Mouse (Mus musculus) stomach, embryonic 14.5 days (tissue): Measurements from ENCODE around the gene Tmem117. TPM values are rescaled to one million over a fixed set of nuclear protein-coding genes. Genes with fewer than 3 reads are reported as not detected.
A peak's percentile ranks its signal among the peaks of the same experiment; 100 is the strongest.

Experiments used
- ATAC-seq: fragments of 200-750 bp; cut with Nextera tagmentation; 2 replicates; pipeline ENCODE4 v1.8.0; 2017; ENCODE audit warnings: low read depth, moderate TSS enrichment; ENCODE audit not compliant: insufficient number of reproducible peaks, insufficient read depth, low FRiP score
- H3K27ac ChIP-seq: fragments of 300-500 bp; sonication (generic); 2 replicates; pipeline ENCODE4 v1.5.1; 2014; ENCODE audit warnings: mild to moderate bottlenecking, low read length, moderate library complexity, mixed read lengths
- H3K27me3 ChIP-seq: fragments of 300-500 bp; sonication (generic); 2 replicates; pipeline ENCODE4 v1.6.1; 2014; ENCODE audit warnings: low read length, control low read depth, mixed read lengths; ENCODE audit not compliant: control insufficient read depth, insufficient read depth
- H3K36me3 ChIP-seq: fragments of 300-500 bp; sonication (generic); 2 replicates; pipeline ENCODE4 v1.6.1; 2014; ENCODE audit warnings: mild to moderate bottlenecking, control low read depth, low read length, moderate library complexity, mixed read lengths; ENCODE audit not compliant: control insufficient read depth, insufficient read depth
- H3K4me1 ChIP-seq: fragments of 300-500 bp; sonication (generic); 2 replicates; pipeline ENCODE4 v1.6.1; 2014; ENCODE audit warnings: low read length, control low read depth, mixed read lengths; ENCODE audit not compliant: control insufficient read depth, insufficient read depth
- H3K4me2 ChIP-seq: fragments of 300-500 bp; sonication (generic); replicated peaks from 2 replicates; pipeline ENCODE4 v1.6.1; 2014; ENCODE audit warnings: low read depth, low read length, control low read depth
- H3K4me3 ChIP-seq: fragments of 300-500 bp; sonication (generic); 2 replicates; pipeline ENCODE4 v1.5.1; 2014; ENCODE audit warnings: low read depth, low read length, control low read depth
- H3K9ac ChIP-seq: fragments of 300-500 bp; sonication (generic); replicated peaks from 2 replicates; pipeline ENCODE4 v1.6.1; 2014; ENCODE audit warnings: low read depth, mild to moderate bottlenecking, control low read depth, low read length, moderate library complexity, mixed read lengths
- H3K9me3 ChIP-seq: fragments of 300-500 bp; sonication (generic); 2 replicates; pipeline ENCODE4 v1.6.1; 2016; ENCODE audit warnings: low read depth, low read length, control low read depth; ENCODE audit not compliant: control insufficient read depth
- WGBS: fragments of 180-500 bp; shearing (Covaris S2); extraction: QIAGEN DNeasy Blood & Tissue Kit; methylation state at CpG from one replicate; pipeline ENCODE4 v1.1.7; 2014; 5-methylcytosine and 5-hydroxymethylcytosine counted together
- polyA plus RNA-seq: library from polyadenylated mRNA; unstranded; fragments of >200 nt; fragmentation: Nextera tagmentation; extraction: Ambion mirVana; gene quantifications from 2 replicates; pipeline ENCODE4 v1.2.1, GENCODE M21; 2014

The Tmem117 gene
- polyA plus RNA-seq, 1 experiment from 2014 or later = 3.8 TPM

DNA sequence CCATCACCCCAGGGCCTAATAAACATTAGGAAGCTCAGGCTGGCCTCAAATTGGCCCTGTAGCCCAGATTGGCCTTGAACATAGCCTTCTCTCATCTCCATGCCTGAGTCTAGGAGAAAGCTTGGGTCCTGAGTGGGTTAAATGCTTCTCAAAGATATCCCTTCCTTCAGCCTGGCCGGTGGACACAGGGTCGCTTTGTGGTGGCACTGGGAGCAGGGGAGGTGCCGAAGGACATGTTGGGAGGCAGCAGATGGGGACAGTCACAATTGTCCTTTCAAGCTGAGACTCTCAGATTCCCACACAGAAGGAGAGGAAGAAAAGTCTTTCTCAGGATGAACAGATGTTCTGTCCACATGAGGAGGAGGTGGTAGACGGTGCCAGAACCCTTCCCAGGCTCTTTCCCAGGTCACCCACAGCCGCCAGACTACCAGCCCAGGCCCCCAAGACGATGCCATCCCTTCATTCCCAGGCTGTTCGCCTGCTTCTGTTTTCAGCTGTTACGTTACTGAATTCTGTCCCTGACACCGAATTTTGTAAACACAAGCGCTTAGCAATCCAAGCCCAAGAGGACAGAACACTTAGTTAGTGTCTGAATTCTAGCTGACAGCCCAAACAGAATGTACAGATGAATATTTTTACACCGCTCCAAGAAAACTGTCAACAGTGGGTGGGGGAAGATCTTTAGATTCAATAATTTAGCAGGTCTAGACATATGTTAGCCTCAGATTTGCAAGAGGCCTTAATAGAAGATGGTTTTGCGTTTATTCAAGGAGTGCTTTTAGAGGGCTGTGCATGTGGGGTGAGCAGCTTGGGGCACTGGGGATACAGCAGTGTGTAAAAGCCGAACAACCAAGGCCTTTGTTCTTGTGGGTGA, 23.2 kb downstream of the Tmem117 start:
- WGBS = 49% methylated on average over 13 of the region's 13 CpGs
- ATAC-seq = no peak
- no peak overlapping the region for H3K4me3 ChIP-seq
- H3K9me3 ChIP-seq = no peaks in the 10 kb centered on the region
- peaks cover 26% of the 10 kb centered on the region for H3K4me1 ChIP-seq
- H3K4me2 ChIP-seq = no peak overlapping the region
- H3K36me3 ChIP-seq = no peaks in the 10 kb centered on the region
- H3K9ac ChIP-seq = no peak overlapping the region
- H3K27me3 ChIP-seq = no peaks in the 10 kb centered on the region
- peak overlapping the region; percentile 33; the same call in 1 of the 2 replicates for H3K27ac ChIP-seq

DNA sequence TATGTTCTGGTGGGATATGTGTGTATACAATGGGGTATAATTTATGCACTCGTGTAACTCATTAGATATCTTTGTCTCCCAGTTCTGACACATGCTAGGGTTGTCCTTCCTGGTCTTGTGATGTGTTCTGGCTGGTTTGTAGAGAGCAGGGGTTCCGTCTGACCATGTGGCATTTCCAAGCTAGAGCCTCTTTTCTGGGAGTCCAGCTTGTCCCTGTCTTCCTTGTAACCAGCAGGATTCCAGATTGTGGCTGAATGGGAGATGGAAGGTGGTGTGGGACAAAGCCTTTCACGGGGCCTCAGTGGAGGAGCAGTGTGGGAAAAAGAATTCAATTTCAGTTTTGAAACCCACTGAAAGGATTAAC, 23.8 kb downstream of the Tmem117 start:
- no peak for ATAC-seq
- Histone ChIP-seq H3K4me2 (no peak overlapping the region), H3K36me3 (no peaks in the 10 kb centered on the region), H3K27ac (peak overlapping the region; percentile 33; the same call in 1 of the 2 replicates), H3K4me3 (no peak overlapping the region), H3K9me3 (no peaks in the 10 kb centered on the region), H3K27me3 (no peaks in the 10 kb centered on the region), H3K9ac (no peak overlapping the region), H3K4me1 (peaks cover 26% of the 10 kb centered on the region)
- 66% methylated on average over 3 of the region's 3 CpGs for WGBS

- Histone ChIP-seq H3K27ac (no peak overlapping the region), H3K36me3 (no peaks in the 10 kb centered on the region), H3K9ac (no peak overlapping the region), H3K4me2 (no peak overlapping the region), H3K27me3 (no peaks in the 10 kb centered on the region), H3K4me1 (peaks cover 33% of the 10 kb centered on the region), H3K4me3 (no peak overlapping the region), H3K9me3 (no peaks in the 10 kb centered on the region)
- peak; percentile 40; the same call in 1 of the 2 replicates for ATAC-seq
- 78% methylated on average over 13 of the region's 13 CpGs for WGBS
Observed at GRCm38 (mm10) chr15:94655811-94656323, 26.8 kb downstream of the Tmem117 start.

DNA sequence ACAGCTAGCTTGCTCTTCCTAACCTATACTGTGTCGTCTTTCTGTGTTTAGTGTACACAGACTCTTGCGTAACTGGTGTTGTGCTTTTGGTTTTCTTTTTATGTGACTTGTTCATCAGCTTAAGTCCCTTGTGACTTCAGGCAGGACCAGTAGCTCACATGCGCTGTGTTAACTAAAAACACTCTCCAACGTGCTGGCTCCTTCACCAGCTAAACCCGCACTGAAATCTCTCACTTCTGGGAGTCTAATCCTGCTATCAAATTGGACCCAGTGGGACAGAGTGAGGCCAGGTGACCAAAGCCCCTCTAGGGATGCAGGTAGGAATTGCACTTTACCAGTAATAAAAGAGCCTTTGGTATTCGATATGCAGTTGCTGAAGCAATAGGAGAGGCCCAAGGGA, 28.9 kb downstream of the Tmem117 start:
- H3K9me3 ChIP-seq = no peaks in the 10 kb centered on the region
- no peak overlapping the region for H3K4me2 ChIP-seq
- no peak overlapping the region for H3K27ac ChIP-seq
- H3K27me3 ChIP-seq = no peaks in the 10 kb centered on the region
- peaks cover 20% of the 10 kb centered on the region for H3K4me1 ChIP-seq
- no peak for ATAC-seq
- H3K4me3 ChIP-seq = no peak overlapping the region
- no peaks in the 10 kb centered on the region for H3K36me3 ChIP-seq
- 71% methylated on average over 6 of the region's 6 CpGs for WGBS
- H3K9ac ChIP-seq = no peak overlapping the region

DNA sequence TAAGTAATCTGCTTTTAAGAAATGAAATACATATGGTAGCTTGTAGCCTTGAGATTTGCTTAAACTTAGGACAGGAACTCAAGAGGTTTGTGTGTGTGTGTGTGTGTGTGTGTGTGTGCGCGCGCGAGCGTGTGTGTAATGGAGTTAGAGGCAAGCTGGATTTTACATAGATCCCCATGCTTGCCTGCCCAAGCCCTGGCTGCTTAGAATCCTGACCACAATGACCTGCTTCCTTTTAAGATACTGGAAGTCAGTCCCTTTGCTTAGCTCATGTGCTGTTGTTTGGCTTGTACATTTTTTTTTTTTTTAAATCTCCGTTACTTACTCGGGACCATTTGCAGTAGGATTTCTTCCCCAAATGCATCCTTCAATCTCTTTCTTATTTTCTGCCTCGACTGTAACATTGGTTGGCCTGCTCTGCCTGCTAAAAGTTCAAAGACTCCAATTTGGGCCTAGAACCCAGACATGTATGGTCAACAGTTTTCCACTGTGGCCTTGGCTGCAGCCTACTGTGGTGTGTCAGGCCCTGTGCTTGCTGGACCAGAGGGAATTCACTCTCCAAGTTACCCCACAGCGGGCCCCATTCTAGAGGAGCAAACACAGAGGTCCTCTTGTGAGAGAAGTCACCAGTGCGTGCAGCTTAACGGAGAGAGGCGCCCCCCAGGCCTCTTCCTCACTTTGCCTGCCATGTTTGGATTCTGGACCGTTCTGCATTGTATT, 29.5 kb downstream of the Tmem117 start:
- no peaks in the 10 kb centered on the region for H3K9me3 ChIP-seq
- no peak overlapping the region for H3K9ac ChIP-seq
- ATAC-seq = no peak
- no peaks in the 10 kb centered on the region for H3K36me3 ChIP-seq
- WGBS = 71% methylated on average over 13 of the region's 13 CpGs
- no peak overlapping the region for H3K27ac ChIP-seq
- H3K27me3 ChIP-seq = no peaks in the 10 kb centered on the region
- peaks cover 13% of the 10 kb centered on the region for H3K4me1 ChIP-seq
- H3K4me3 ChIP-seq = no peak overlapping the region
- H3K4me2 ChIP-seq = no peak overlapping the region

DNA sequence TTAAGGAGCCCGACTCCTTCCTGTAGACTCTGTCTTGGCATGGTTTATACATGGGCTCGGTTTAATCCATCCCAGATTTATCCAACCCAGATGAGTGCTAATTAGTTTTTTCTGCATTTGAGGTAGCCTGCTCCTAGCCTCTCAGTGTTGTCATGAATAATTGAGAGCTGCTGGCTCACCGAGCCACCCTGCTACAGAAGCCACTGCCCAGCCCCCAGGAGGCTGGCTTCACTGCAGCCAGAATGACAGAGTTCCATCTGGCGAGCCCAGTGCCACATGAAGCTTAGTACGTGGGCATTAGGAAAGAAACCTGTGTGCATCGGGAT, 30.0 kb downstream of the Tmem117 start:
- no peak for ATAC-seq
- H3K9ac ChIP-seq = no peak overlapping the region
- 58% methylated on average over 6 of the region's 6 CpGs for WGBS
- no peaks in the 10 kb centered on the region for H3K9me3 ChIP-seq
- H3K4me1 ChIP-seq = peaks cover 9% of the 10 kb centered on the region
- H3K4me3 ChIP-seq = no peak overlapping the region
- H3K27ac ChIP-seq = no peak overlapping the region
- no peaks in the 10 kb centered on the region for H3K27me3 ChIP-seq
- H3K36me3 ChIP-seq = no peaks in the 10 kb centered on the region
- H3K4me2 ChIP-seq = no peak overlapping the region

GRCm38 (mm10) chr15:94660913-94661312, 31.9 kb downstream of the Tmem117 start:
- Histone ChIP-seq H3K9ac (no peak overlapping the region), H3K4me1 (peaks cover 9% of the 10 kb centered on the region), H3K27ac (peak overlapping the region; percentile 2; the same call in 1 of the 2 replicates), H3K36me3 (no peaks in the 10 kb centered on the region), H3K27me3 (no peaks in the 10 kb centered on the region), H3K4me3 (no peak overlapping the region), H3K4me2 (no peak overlapping the region), H3K9me3 (no peaks in the 10 kb centered on the region)
- 10% methylated on average over 7 of the region's 7 CpGs for WGBS
- peak; percentile 51 for ATAC-seq

DNA sequence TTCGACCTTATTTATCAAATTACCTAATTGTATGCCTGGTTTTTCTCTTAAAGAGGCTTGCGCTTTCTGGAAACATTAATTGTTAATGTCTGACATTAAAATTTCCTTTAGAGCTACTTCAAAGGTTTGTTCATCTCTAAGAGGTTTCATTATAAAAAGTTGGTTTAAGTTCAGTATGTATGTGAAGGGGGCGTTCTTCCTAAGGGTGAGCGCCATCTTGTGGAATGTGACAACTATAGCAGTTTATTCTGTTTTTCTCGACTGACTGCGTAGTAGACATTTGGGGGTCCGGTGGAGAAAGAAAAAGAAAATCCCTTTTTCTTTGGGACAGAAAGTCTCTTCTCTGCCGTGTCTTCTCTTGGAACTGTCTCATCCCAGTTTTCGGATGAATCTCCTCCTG, 32.4 kb downstream of the Tmem117 start:
- Histone ChIP-seq H3K9me3 (no peaks in the 10 kb centered on the region), H3K27ac (no peak overlapping the region), H3K27me3 (no peaks in the 10 kb centered on the region), H3K4me1 (peaks cover 9% of the 10 kb centered on the region), H3K4me2 (0 out of 2 replicates have a peak overlapping the region, but pooled peaks have one; percentile 15), H3K4me3 (no peak overlapping the region), H3K9ac (no peak overlapping the region), H3K36me3 (no peaks in the 10 kb centered on the region)
- WGBS = 21% methylated on average over 9 of the region's 9 CpGs
- no peak for ATAC-seq
